Mouse (Mus musculus) midbrain, embryonic 12.5 days (tissue): ENCODE results near the gene Gbp2. TPM values are rescaled to one million over a fixed set of nuclear protein-coding genes. Genes with fewer than 3 reads are reported as not detected.

Experiments
- ATAC-seq: fragments of 200-750 bp; cut with Nextera tagmentation; 2 replicates; pipeline ENCODE4 v1.8.0; 2017; ENCODE audit warnings: low read depth, moderate TSS enrichment, moderate library complexity; ENCODE audit not compliant: low FRiP score
- H3K27ac ChIP-seq: fragments of 300-500 bp; sonication (generic); replicated peaks from 2 replicates; pipeline ENCODE4 v1.5.1; 2016; ENCODE audit warnings: mild to moderate bottlenecking
- H3K27me3 ChIP-seq: fragments of 300-500 bp; sonication (generic); 2 replicates; pipeline ENCODE4 v1.6.1; 2016; ENCODE audit warnings: mild to moderate bottlenecking
- H3K36me3 ChIP-seq: fragments of 300-500 bp; sonication (generic); 2 replicates; pipeline ENCODE4 v1.6.1; 2016
- H3K4me1 ChIP-seq: fragments of 300-500 bp; sonication (generic); 2 replicates; pipeline ENCODE4 v1.6.1; 2016
- H3K4me2 ChIP-seq: fragments of 300-500 bp; sonication (generic); replicated peaks from 2 replicates; pipeline ENCODE4 v1.6.1; 2016; ENCODE audit warnings: mild to moderate bottlenecking, moderate library complexity
- H3K4me3 ChIP-seq: fragments of 300-500 bp; sonication (generic); 2 replicates; pipeline ENCODE4 v1.5.1; 2016; ENCODE audit warnings: mild to moderate bottlenecking
- H3K9ac ChIP-seq: fragments of 300-500 bp; sonication (generic); replicated peaks from 2 replicates; pipeline ENCODE4 v1.6.1; 2016; ENCODE audit warnings: mild to moderate bottlenecking, moderate library complexity
- H3K9me3 ChIP-seq: fragments of 300-500 bp; sonication (generic); 2 replicates; pipeline ENCODE4 v1.6.1; 2016; ENCODE audit warnings: mild to moderate bottlenecking
- WGBS: fragments of 180-500 bp; shearing (Covaris S2); methylation state at CpG from one replicate; pipeline ENCODE4 v1.1.7; 2016; 5-methylcytosine and 5-hydroxymethylcytosine counted together
- polyA plus RNA-seq: library from polyadenylated mRNA; unstranded; fragments of >200 nt; fragmentation: Nextera tagmentation; extraction: Ambion mirVana; gene quantifications from 2 replicates; pipeline ENCODE4 v1.2.1, GENCODE M21; 2016

The Gbp2 gene
- 0.29 and 0.55 TPM in 2 replicates for polyA plus RNA-seq

DNA sequence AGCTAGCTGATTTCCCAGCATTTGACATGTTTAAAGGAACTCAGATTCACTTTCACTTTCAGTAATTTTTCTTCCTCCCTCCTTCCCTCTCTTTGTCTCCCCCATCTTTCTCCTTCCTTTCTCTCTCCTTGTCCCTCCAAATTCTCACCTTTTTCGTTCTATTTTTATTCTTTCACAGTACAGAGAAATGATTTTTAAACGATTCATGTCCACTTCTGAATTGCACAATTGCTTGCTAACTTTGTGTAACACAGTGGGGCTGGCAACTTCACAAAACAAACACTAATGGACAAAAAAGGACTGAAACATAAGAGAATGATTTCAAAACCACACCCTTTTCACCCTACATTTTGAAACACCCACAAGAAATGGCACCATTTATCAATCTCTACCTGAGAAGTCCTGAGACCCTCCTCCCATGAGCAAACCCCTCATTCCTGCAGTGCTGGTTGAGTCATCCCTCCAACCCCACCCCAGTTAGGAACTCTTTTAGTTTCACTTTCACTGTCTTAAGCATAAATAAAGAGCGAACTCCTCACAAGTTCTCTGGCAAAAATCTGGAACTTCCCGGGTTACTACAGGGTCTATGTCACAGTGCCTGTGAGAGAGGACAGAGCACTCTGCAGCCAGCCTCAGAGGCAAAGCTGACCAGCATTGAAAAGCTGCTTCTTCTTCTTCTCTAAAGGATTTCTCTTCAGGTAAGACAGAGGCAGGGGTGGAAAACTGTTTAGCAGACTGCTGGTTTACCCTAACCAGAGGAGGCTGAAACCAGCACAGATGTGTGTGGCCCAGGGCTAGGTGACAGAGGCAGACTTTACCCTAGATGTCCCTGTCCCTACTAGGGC, at the start of gene Gbp2:
Gene Gbp2 (plus strand): TSS at position 492 of the 845 bp plus-strand sequence.
- WGBS, result 82% methylated on average over 4 of the region's 4 CpGs
- Histone ChIP-seq H3K4me3 (no peak within 1 kb of the TSS), H3K9me3 (no peaks in the 10 kb centered on the region), H3K9ac (no peak within 1 kb of the TSS), H3K27ac (no peak within 1 kb of the TSS), H3K36me3 (no peaks in the 10 kb centered on the region), H3K27me3 (no peaks in the 10 kb centered on the region), H3K4me1 (0 out of 2 replicates have a peak, but pooled peaks cover 2% of the 10 kb centered on the region), H3K4me2 (no peak within 1 kb of the TSS)
- ATAC-seq, result no peak

DNA sequence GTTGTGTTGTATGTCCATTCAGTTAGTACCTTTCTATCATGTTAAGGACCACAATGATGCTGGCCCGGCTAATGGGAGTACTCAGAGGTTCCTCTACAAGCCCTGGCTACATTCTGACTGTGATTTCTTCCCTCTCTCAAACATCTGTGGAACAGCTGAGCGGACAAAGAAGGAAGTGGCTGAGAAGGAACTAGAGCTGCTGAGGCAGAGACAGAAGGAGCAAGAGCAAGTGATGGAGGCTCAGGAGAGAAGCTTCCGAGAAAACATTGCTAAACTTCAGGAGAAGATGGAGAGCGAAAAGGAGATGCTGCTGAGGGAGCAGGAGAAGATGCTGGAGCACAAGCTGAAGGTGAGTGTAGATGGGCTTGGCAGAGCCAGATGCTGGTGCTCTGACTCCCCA, 49.7 kb upstream of the Gbp2 start:
- 94% methylated on average over 4 of the region's 4 CpGs for WGBS
- H3K4me1 ChIP-seq, result no peaks in the 10 kb centered on the region
- H3K9ac ChIP-seq, result no peak overlapping the region
- no peaks in the 10 kb centered on the region for H3K36me3 ChIP-seq
- H3K9me3 ChIP-seq, result no peaks in the 10 kb centered on the region
- H3K4me3 ChIP-seq, result no peak overlapping the region
- H3K4me2 ChIP-seq, result no peak overlapping the region
- no peak overlapping the region for H3K27ac ChIP-seq
- no peak for ATAC-seq
- H3K27me3 ChIP-seq, result no peaks in the 10 kb centered on the region

DNA sequence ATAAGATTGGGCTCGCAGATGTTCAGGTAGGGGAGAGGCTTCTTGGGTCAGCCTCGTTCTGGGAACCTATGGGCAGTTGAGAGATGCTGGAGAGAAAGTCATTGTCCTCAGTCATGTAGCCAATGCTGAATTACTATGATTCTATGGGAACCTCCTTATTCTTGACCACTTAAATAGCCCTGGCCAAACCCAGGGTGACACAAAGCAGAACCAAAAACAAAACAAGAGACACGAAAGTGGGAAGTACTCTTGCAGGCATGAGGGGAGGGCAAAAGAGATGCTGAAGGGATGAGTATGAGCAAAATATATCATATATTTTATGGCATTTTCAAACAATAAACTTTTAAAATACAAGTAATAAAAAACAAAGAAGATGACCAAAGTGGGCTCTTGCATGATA, 43.3 kb upstream of the Gbp2 start:
- H3K36me3 ChIP-seq, result no peaks in the 10 kb centered on the region
- 81% methylated on average over 3 of the region's 3 CpGs for WGBS
- H3K4me3 ChIP-seq, result no peak overlapping the region
- no peaks in the 10 kb centered on the region for H3K4me1 ChIP-seq
- H3K27me3 ChIP-seq, result no peaks in the 10 kb centered on the region
- no peak overlapping the region for H3K9ac ChIP-seq
- no peak overlapping the region for H3K4me2 ChIP-seq
- no peaks in the 10 kb centered on the region for H3K9me3 ChIP-seq
- no peak overlapping the region for H3K27ac ChIP-seq
- no peak for ATAC-seq

DNA sequence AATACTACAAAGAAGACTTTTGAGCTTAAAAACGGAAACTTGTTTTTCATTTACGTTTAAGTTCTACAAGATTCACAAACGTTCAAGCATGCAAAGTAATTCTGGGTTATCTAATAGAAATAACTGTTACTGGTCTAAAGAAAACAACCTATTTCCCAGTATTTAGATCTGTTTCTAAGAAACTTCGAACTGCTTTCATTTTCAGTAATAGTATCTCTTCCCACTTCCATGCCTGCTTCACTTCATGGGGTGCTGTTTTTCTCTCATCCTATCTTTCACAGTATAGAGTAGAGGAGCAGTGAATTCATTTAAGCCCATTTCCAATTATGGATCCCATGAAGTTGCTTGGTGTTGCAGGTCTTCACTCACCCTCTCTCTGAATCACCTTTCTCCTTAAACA, 42.1 kb upstream of the Gbp2 start:
- H3K9me3 ChIP-seq, result no peaks in the 10 kb centered on the region

DNA sequence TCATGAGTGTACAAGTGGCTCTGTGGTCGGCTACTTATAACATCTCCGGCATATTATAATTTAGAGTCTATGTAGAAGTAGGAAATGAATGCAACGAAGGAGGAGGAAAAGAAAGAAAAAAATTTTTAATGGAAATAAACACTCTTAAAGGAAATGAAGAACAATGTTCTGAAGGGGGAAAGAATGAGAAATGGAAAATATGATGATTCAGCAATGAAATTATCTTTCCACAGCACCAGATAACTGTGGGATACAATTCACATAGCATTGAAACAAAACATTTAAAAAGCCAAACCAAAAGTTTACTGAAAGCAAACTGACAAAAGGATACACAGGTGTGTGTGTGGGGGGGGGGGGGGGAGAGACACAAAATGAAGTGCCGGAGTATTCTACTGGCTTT, 37.3 kb upstream of the Gbp2 start:
- H3K4me2 ChIP-seq, result no peak overlapping the region
- H3K9me3 ChIP-seq, result no peaks in the 10 kb centered on the region
- no peak overlapping the region for H3K27ac ChIP-seq
- no peak overlapping the region for H3K9ac ChIP-seq
- no peaks in the 10 kb centered on the region for H3K36me3 ChIP-seq
- H3K4me3 ChIP-seq, result no peak overlapping the region
- no peaks in the 10 kb centered on the region for H3K4me1 ChIP-seq
- H3K27me3 ChIP-seq, result no peaks in the 10 kb centered on the region
- 90% methylated on average over 4 of the region's 4 CpGs for WGBS
- no peak for ATAC-seq

More for the DNA sequence above, 42.1 kb upstream of the Gbp2 start:
- Histone ChIP-seq H3K4me3 (no peak overlapping the region), H3K4me2 (no peak overlapping the region), H3K27me3 (no peaks in the 10 kb centered on the region), H3K9ac (no peak overlapping the region), H3K4me1 (no peaks in the 10 kb centered on the region), H3K36me3 (no peaks in the 10 kb centered on the region), H3K27ac (no peak overlapping the region)
- ATAC-seq, result no peak
- 87% methylated on average over 4 of the region's 4 CpGs for WGBS

DNA sequence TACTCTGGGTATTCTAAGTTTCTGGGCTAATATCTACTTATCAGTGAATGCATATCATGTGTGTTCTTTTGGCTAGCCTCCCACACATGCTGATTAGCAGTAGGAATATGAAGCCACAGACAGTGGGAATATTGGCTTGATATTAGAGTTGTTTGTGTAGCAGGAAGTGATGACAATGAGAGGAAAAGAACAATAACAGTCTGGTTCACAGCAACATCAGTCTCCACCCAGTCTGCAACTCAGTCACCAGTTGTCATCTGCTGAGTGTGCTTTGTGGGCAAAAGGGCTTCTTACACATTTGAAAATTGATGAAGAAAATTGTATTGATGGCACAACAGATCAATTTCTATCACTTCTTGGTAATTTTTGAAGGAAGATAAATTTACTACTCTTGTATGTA, 33.0 kb upstream of the Gbp2 start:
- H3K4me3 ChIP-seq, result no peak overlapping the region
- no peak overlapping the region for H3K9ac ChIP-seq
- no peak overlapping the region for H3K4me2 ChIP-seq
- no peak overlapping the region for H3K27ac ChIP-seq
- no peak for ATAC-seq
- H3K4me1 ChIP-seq, result no peaks in the 10 kb centered on the region
- no peaks in the 10 kb centered on the region for H3K36me3 ChIP-seq
- H3K27me3 ChIP-seq, result no peaks in the 10 kb centered on the region
- no peaks in the 10 kb centered on the region for H3K9me3 ChIP-seq

DNA sequence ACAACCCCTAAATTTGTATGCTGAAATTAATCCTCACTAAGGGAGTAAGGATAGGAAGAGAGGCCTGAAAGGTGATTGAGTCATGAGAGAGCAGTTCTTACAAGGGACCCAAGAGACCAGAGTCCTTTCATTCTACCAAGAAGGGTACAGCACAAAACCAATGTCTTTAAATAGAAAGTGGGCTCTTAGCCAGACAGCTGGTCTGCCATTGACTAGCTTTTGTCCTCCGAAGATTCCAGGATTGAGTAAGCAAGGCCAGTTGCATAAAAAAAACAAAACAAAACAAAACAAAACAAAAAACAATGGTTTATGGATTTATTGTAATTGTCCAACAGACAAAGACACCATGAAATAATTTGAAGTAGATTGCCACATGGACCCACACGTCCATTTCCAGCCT, 31.5 kb upstream of the Gbp2 start:
- H3K4me3 ChIP-seq, result no peak overlapping the region
- no peak overlapping the region for H3K27ac ChIP-seq
- no peak overlapping the region for H3K9ac ChIP-seq
- no peaks in the 10 kb centered on the region for H3K36me3 ChIP-seq
- H3K4me1 ChIP-seq, result no peaks in the 10 kb centered on the region
- no peaks in the 10 kb centered on the region for H3K9me3 ChIP-seq
- ATAC-seq, result no peak
- 90% methylated on average over 2 of the region's 2 CpGs for WGBS
- no peak overlapping the region for H3K4me2 ChIP-seq
- H3K27me3 ChIP-seq, result no peaks in the 10 kb centered on the region

DNA sequence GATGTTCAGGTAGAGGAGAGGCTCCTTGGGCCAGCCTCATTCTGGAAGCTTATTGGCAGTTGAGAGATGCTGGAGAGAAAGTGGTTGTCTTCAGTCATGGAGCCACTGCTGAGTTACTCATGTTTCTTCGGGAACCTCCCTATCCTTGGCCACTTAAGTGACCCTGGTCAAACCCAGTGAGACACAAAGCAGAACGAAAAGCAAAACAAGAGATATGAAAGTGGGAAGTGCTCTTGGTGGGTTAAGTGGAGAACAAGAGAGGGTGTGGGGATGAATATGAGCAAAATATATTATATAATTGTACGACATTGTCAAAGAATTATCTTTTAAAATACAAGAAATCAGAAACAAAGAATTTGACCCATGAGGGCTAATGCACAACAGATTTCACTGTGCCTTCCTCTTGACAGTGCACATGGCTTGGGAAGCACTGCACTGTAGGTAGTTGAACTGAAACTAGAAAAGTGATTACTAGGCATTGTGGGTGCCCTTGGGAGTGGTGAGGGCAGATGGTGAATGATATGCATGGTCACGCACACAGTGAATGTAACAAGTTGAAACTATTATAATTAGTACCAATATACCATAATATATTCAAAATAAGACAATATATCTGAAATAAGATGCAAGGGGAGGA, 29.9 kb upstream of the Gbp2 start:
- Histone ChIP-seq H3K4me1 (no peaks in the 10 kb centered on the region), H3K4me2 (no peak overlapping the region), H3K36me3 (no peaks in the 10 kb centered on the region), H3K4me3 (no peak overlapping the region), H3K9me3 (no peaks in the 10 kb centered on the region), H3K9ac (no peak overlapping the region), H3K27me3 (no peaks in the 10 kb centered on the region), H3K27ac (no peak overlapping the region)
- WGBS, result 91% methylated on average over 4 of the region's 4 CpGs
- ATAC-seq, result no peak

DNA sequence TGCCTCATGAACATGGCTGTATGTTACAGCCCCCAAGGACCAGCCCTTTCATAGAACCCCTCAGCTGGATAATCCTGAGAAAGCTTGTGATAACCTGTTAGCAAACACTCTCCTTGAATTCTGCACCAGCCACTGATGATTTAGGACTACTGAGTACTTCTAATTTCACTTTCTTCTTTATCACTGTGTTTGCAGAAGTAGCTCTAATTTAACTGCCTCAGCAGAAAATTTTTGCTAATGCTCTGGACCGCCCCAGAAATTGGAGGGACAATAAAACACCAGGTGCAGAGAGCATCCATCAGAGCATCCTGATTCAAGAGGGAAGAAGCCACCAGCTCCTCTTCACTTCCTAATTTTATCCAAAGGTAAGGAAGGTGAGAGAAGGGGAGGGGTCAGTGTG, 25.9 kb upstream of the Gbp2 start, which contains the start of gene Gbp2b:
Gene Gbp2b (plus strand): TSS at position 301 of the 400 bp plus-strand sequence.
- Histone ChIP-seq H3K4me1 (no peaks in the 10 kb centered on the region), H3K27me3 (no peaks in the 10 kb centered on the region), H3K9ac (no peak within 1 kb of the TSS), H3K4me2 (no peak within 1 kb of the TSS), H3K27ac (no peak within 1 kb of the TSS), H3K36me3 (no peaks in the 10 kb centered on the region), H3K4me3 (no peak within 1 kb of the TSS), H3K9me3 (no peaks in the 10 kb centered on the region)
- ATAC-seq, result no peak
- WGBS, result 86% methylated on average over 1 of the region's 1 CpGs

DNA sequence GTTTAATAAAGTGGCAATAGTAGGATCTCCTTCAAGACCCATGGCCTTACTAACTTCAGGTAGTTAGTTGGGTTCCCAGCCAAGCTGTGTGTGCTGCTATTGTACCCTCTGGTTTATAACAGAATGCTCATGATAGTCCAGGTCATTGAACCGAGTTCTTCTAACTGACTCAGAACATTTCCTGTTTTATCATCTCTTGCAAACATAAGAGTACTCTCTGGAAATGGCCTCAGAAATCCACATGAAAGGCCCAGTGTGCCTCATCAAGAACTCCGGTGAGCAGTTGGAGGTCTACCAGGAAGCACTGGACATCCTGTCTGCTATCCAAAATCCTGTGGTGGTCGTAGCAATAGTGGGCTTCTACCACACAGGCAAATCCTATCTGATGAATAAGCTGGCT, 22.5 kb upstream of the Gbp2 start:
- Histone ChIP-seq H3K27ac (no peak overlapping the region), H3K36me3 (no peaks in the 10 kb centered on the region), H3K4me1 (no peaks in the 10 kb centered on the region), H3K27me3 (no peaks in the 10 kb centered on the region), H3K9ac (no peak overlapping the region), H3K4me3 (no peak overlapping the region), H3K4me2 (no peak overlapping the region), H3K9me3 (no peaks in the 10 kb centered on the region)
- 84% methylated on average over 3 of the region's 3 CpGs for WGBS
- no peak for ATAC-seq

DNA sequence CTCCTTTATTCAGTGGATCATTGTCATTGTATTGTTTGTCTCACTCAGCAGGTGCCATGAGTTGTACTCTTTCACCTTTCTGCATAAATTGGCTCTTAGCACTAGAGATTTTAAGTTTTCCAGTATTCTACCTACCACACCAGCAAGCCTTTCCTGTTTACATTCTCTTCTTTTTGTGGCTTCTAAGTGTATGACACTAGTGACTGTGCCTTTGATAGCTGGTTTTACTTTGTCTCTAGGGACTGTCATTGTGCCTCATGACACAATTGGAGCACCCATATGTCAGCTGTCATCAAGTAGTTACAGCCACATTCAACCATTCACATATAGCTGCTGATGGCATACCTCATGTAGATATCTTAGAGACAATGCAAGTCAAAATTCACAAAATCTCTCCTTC, 18.7 kb upstream of the Gbp2 start:
- no peaks in the 10 kb centered on the region for H3K9me3 ChIP-seq
- H3K27ac ChIP-seq, result no peak overlapping the region
- H3K4me1 ChIP-seq, result no peaks in the 10 kb centered on the region
- H3K4me2 ChIP-seq, result no peak overlapping the region
- no peaks in the 10 kb centered on the region for H3K36me3 ChIP-seq
- H3K4me3 ChIP-seq, result no peak overlapping the region
- no peak for ATAC-seq
- H3K27me3 ChIP-seq, result no peaks in the 10 kb centered on the region
- no peak overlapping the region for H3K9ac ChIP-seq

DNA sequence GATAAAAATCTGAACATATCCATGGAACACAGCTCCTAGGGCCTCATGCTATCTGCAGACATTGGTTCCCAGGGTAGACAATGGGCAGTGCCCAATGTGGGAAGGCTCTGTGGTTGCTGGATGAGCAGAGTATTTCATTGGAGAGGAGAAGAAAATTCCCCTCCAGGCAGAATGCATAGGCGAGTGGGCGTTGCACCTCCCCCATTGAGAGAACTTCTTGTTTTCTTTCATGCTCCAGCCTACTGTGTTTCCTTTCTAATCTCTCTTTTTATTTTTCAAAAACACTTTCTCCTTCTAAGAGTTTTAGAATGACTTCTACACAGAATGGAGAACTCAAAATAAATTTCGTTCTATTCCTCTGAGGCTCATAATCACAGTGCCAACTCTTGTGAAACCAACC, 1.7 kb upstream of the Gbp2 start:
- Histone ChIP-seq H3K9me3 (no peaks in the 10 kb centered on the region), H3K9ac (no peak overlapping the region), H3K4me3 (no peak overlapping the region), H3K4me2 (no peak overlapping the region), H3K27ac (no peak overlapping the region), H3K4me1 (0 out of 2 replicates have a peak, but pooled peaks cover 2% of the 10 kb centered on the region), H3K36me3 (no peaks in the 10 kb centered on the region), H3K27me3 (no peaks in the 10 kb centered on the region)
- no peak for ATAC-seq
- WGBS, result 93% methylated on average over 3 of the region's 3 CpGs
